Mouse (Mus musculus): Measurements from ENCODE around the gene Prl7a2. TPM values are rescaled to one million over a fixed set of nuclear protein-coding genes. Genes with fewer than 3 reads are reported as not detected.

Gene Prl7a2
- not detected in 2 replicates for polyA plus RNA-seq (2015; fragmentation: Nextera tagmentation; extraction: Ambion mirVana)

GRCm38 (mm10) chr13:27667936-27668335, at the start of gene Prl7a2:
Gene Prl7a2 (minus strand): TSS chr13:27668036.

GRCm38 (mm10) chr13:27716636-27717035, 48.8 kb upstream of the Prl7a2 start, which contains the start of gene Prl7d1:
Gene Prl7d1 (minus strand): TSS chr13:27716736.

GRCm38 (mm10) chr13:27642393-27642792, 25.4 kb downstream of the Prl7a2 start, which contains the start of gene Prl7a1:
Gene Prl7a1 (minus strand): TSS chr13:27642493.

GRCm38 (mm10) chr13:27610482-27610881, 57.4 kb downstream of the Prl7a2 start, which contains the start of gene Prl7b1:
Gene Prl7b1 (minus strand): TSS chr13:27610582.

Other genes starting within 250 kb of the Prl7a2 start
- not detected in 2 replicates for gene Prl8a6, start 229.3 kb downstream of the Prl7a2 start, polyA plus RNA-seq (2015; fragmentation: Nextera tagmentation; extraction: Ambion mirVana)
- gene Prl8a8, start 154.8 kb downstream of the Prl7a2 start, polyA plus RNA-seq (2015; fragmentation: Nextera tagmentation; extraction: Ambion mirVana): not detected in 2 replicates
- gene Prl8a9, start 103.4 kb downstream of the Prl7a2 start, polyA plus RNA-seq (2015; fragmentation: Nextera tagmentation; extraction: Ambion mirVana): not detected in 2 replicates
- not detected in 2 replicates for gene Prl8a1, start 85.9 kb downstream of the Prl7a2 start, polyA plus RNA-seq (2015; fragmentation: Nextera tagmentation; extraction: Ambion mirVana)
- not detected in 2 replicates for gene Prl7b1, start 57.5 kb downstream of the Prl7a2 start, polyA plus RNA-seq (2015; fragmentation: Nextera tagmentation; extraction: Ambion mirVana)
- gene Prl7a1, start 25.5 kb downstream of the Prl7a2 start, polyA plus RNA-seq (2015; fragmentation: Nextera tagmentation; extraction: Ambion mirVana): not detected in 2 replicates
- gene Prl7d1, start 48.7 kb upstream of the Prl7a2 start, polyA plus RNA-seq (2015; fragmentation: Nextera tagmentation; extraction: Ambion mirVana): not detected in 2 replicates
- not detected in 2 replicates for gene Prl7c1, start 112.8 kb upstream of the Prl7a2 start, polyA plus RNA-seq (2015; fragmentation: Nextera tagmentation; extraction: Ambion mirVana)
- not detected in 2 replicates for gene Prl2a1, start 133.6 kb upstream of the Prl7a2 start, polyA plus RNA-seq (2015; fragmentation: Nextera tagmentation; extraction: Ambion mirVana)
- not detected in 2 replicates for gene Prl2c1, start 181.3 kb upstream of the Prl7a2 start, polyA plus RNA-seq (2015; fragmentation: Nextera tagmentation; extraction: Ambion mirVana)

Measured in spleen, postnatal 0 days (tissue).